Mouse (Mus musculus) MEL (cell line): ENCODE results near the gene Gm10320.

Experiments
- EP300 ChIP-seq, 2 experiments: IDR thresholded peaks; 2 replicates each; pipeline ENCODE4 v1.6.1; 2011; ENCODE audit warnings: improper control_type of control experiment in 2 of 2, low read length in 2 of 2, low read depth in 1 of 2, mild to moderate bottlenecking in 1 of 2
- NRF1 ChIP-seq: IDR thresholded peaks from 2 replicates; pipeline ENCODE4 v1.6.1; 2014; ENCODE audit warnings: low read depth, mild to moderate bottlenecking, inconsistent platforms, low read length, improper control_type of control experiment, moderate library complexity; ENCODE audit not compliant: poor library complexity, insufficient read depth, severe bottlenecking
- POLR2A ChIP-seq, 2 experiments: IDR thresholded peaks; 2 replicates each; pipeline ENCODE4 v1.6.1; 2011 to 2012; ENCODE audit warnings: low read length in 2 of 2, mild to moderate bottlenecking in 2 of 2, control low read depth in 1 of 2, improper control_type of control experiment in 1 of 2, low read depth in 1 of 2, moderate library complexity in 1 of 2; ENCODE audit not compliant: control insufficient read depth in 1 of 2, insufficient read depth in 1 of 2, poor library complexity in 1 of 2
- POLR2AphosphoS2 ChIP-seq: IDR thresholded peaks from 2 replicates; pipeline ENCODE4 v1.6.1; 2011; ENCODE audit warnings: low read length, improper control_type of control experiment
- SIN3A ChIP-seq: IDR thresholded peaks from 2 replicates; pipeline ENCODE4 v1.6.1; 2012; ENCODE audit warnings: low read length, improper control_type of control experiment, inconsistent platforms
- TAL1 ChIP-seq: IDR thresholded peaks from 2 replicates; pipeline ENCODE4 v1.6.1; 2012; ENCODE audit warnings: mild to moderate bottlenecking, inconsistent platforms, low read length, moderate library complexity, mixed read lengths
- TBP ChIP-seq: IDR thresholded peaks from 2 replicates; pipeline ENCODE4 v1.8.0; 2011; ENCODE audit warnings: low read depth, low read length, improper control_type of control experiment
- ZNF384 ChIP-seq: IDR thresholded peaks from 2 replicates; pipeline ENCODE4 v1.6.1; 2012; ENCODE audit warnings: low read depth, mild to moderate bottlenecking, inconsistent platforms, low read length, improper control_type of control experiment

- no peak for TF ChIP-seq TAL1
- TF ChIP-seq EP300 (IDR thresholded peaks at IDR 0.05; ENCODE audit: low read depth in 1 of 2, low read length in 2 of 2) = no peak
- no peak for TF ChIP-seq POLR2A (IDR thresholded peaks at IDR 0.05; ENCODE audit: control insufficient read depth in 1 of 2, insufficient read depth in 1 of 2, low read depth in 1 of 2, low read length in 2 of 2, poor library complexity in 1 of 2)
- TF ChIP-seq TBP = no peak
- TF ChIP-seq NRF1 = no peak
- no peak for TF ChIP-seq SIN3A
- no peak for TF ChIP-seq POLR2AphosphoS2
- TF ChIP-seq ZNF384 = no peak
These were observed 21.5 kb downstream of the Gm10320 start for GRCm38 (mm10) chr13:98470321-98470720.
